Mouse (Mus musculus): Measurements from ENCODE around the gene Nphp4.

DNA sequence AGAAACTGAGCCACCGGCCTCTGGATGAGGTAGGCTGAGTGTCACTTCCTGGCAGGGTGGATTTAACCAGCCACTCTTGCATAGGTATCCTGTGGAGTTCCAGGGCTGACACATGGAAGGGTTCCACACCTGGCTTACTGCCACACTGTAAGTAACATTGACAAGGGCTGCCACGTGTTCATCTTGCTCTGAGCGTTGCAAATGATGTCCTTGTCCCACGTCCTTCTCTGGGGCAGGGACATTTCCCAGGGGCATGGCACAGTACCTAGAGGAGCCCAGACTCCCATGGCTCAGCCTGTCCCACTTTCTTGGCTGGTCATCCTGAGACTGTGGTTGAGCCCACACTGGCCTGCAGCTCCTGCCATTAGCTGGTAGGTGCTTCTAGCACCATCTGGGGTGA is 91.5 kb downstream of the Nphp4 start:
- no peak for TF ChIP-seq POLR2A (IDR thresholded peaks at IDR 0.05; ENCODE audit: extremely low read depth, insufficient read depth, low read length)
- TF ChIP-seq CTCF (IDR thresholded peaks at IDR 0.05; ENCODE audit: extremely low read depth, insufficient read depth, low read length), result no peak
